Mouse (Mus musculus): ENCODE measurements around the gene Ano6. TPM values are rescaled to one million over a fixed set of nuclear protein-coding genes. Genes with fewer than 3 reads are reported as not detected.

The Ano6 gene
- polyA plus RNA-seq, 1 experiment: 38.7 TPM

DNA sequence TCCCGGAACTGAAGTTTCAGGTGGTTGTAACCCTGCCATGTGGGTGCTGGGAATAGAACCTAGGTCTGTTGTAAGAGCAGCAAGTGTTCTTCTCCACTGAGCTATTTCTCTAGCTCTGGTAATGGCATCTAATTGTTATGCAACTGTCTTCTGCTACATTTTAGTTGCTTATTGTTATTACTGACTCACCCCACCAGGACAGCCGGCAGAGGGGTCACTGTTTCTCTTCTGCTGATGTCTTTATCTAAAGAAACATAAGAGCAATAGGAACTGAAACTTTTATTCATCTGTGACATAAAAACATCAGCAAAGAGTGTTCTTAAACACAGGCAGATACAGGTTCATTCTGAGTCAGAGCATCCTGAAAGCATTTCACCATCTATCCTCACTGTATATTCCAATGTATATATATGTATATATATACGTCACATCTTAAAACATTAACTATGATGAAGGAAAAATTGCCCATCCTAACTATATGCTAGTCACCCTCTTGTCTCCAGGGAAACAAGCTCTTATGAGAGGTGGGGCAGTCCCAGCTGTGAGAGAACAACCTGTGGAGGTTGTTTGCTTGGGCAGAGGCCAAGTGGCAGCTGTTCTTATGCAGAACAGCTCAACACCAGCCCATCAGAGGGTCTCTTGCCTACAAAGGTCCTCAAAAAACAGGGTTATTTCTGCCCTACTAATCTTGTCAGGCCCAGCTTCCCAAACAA lies 171.9 kb downstream of the Ano6 start:
- 60% methylated on average over 3 of the region's 3 CpGs for WGBS
- DNase-seq (ENCODE audit: low read depth, low spot score): no peak

DNA sequence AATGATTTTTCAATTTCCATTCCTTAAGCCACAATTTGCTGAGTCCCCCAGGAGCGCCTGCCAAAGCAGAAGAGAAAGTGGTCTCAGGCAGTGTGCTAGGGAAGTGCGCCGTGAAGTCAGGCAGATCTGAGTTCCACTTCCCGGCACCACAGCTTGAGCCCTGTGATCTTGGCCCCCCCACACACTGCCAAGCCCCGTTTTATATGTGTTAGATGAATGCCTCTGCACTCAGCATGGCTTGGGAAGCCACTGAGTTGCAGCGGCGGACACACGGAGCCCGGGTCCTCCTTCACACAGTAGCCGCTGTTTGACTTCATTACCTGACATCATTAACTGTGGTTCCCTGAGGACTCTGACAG lies 172.5 kb downstream of the Ano6 start:
- 62% methylated on average over 10 of the region's 10 CpGs for WGBS
- no peak for DNase-seq (ENCODE audit: low read depth, low spot score)

DNA sequence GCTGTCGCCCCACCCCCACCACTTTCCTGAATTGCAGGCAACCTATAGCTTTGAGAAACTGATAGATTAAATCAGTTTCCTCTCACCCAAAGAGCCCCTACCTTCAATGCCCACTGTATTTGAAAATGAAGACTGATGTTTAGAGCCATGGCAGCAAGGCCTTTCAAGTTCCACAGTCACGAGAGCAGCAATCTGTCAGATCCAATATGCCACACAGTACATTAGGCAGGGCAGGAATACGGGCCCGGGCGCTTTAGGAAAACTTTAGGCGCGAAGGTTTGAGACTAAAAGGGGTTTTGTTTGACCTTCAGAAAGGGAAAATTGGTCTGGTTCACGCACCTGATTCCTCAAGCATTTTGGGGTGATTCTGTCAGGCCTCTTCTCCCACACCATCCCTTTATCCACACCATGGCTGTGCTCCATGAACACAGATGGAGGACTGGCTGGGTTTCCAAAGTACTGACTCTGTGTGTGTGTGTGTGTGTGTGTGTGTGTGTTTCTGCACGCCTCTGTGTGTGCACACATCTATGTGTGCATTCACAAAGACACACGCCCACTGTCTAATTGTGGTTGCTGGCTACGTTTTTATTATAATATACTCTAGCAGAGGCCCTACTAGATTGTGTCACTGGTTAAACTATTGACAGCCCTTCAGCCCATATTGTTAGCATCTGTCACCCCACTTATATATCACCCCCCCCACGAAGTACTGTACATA lies 173.0 kb downstream of the Ano6 start:
- whole genome bisulfite sequencing: 74% methylated on average over 12 of the region's 12 CpGs
- no peak for DNase-seq (ENCODE audit: low read depth, low spot score)

DNA sequence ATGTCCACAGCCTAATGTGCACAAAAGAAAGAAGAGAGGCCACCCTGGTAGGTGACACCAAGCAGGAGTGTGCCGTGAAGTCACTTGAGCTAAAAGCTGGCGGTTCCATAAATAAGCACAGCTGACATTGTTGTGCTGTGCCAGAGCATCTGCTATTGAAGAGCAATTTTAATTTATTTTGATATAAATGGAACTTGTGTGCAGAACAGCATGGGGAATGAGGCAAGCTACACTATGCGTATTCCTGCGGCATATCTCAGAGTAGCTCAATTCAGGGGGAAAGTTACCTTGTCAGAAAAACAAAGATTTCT lies 173.6 kb downstream of the Ano6 start:
- WGBS: 41% methylated on average over 4 of the region's 4 CpGs
- DNase-seq (ENCODE audit: low read depth, low spot score): no peak

DNA sequence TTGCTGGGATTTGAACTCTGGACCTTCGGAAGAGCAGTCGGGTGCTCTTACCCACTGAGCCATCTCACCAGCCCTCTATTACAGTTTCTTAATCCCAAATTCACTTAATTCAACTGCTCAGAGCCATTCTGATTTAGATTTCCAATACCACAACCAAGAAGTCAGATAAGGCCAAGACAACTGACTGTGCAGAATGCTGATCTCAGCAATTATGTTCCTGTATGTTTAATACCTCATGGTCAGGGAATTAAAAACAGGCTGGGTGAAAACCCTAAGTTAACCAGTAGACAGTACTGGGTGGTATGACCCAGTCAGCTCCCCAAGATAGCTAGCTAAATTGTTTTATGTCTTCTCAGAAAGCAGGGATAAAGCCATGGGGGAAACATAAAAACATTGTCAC lies 176.3 kb downstream of the Ano6 start:
- DNase-seq (ENCODE audit: low read depth, low spot score): no peak
- 95% methylated on average over 2 of the region's 2 CpGs for WGBS

DNA sequence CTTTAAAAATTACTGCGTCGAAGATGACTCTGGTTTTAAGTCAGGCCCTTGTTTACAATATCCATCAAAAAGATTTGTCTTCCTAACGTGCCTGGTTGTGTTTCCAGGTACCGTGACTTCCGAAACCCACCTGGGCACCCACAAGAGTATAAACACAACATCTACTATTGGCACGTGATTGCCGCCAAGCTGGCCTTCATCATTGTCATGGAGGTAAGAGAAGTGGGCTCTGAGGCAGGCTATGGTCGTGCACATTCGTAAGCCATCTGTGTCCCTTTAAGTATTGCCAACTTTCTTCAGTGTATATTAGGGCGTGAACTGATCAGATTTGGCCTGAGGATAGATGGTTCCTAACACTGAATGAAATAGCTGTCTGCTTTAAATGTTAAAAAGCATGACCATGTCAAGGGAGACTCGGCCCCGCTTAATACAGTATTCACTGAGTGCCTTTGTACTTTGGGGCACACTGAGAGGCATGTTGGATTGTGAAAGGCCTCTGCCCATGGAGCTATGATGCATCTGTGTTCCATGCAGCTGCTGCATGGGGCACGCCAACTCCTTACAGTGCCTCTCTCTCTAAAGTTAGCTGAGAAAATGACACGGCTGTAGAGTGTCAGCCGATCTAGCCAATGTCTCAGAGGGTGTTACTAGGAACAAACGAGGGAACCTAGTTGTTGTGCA lies 177.0 kb downstream of the Ano6 start:
- WGBS: 91% methylated on average over 16 of the region's 16 CpGs
- DNase-seq (ENCODE audit: low read depth, low spot score): no peak

DNA sequence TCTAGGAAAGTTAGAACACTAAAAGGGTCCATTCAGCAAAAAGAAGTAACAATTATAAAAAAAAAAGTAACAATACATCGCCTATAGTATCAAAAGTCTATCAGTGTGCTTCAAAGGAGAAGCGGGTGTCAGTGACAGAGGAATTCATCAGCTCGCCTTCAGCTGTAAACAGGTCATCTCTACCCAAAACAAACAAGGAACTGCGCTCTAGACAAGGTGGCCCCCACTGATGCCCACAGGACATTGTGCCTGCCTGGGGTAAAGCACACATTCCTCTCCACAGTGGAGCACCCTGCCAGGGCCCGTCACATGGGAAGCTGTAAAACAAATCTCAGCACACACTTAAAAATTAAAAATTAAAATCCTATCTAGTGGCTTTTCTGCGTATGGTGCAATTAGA lies 179.0 kb downstream of the Ano6 start:
- WGBS: 89% methylated on average over 6 of the region's 6 CpGs
- DNase-seq (ENCODE audit: low read depth, low spot score): no peak

DNA sequence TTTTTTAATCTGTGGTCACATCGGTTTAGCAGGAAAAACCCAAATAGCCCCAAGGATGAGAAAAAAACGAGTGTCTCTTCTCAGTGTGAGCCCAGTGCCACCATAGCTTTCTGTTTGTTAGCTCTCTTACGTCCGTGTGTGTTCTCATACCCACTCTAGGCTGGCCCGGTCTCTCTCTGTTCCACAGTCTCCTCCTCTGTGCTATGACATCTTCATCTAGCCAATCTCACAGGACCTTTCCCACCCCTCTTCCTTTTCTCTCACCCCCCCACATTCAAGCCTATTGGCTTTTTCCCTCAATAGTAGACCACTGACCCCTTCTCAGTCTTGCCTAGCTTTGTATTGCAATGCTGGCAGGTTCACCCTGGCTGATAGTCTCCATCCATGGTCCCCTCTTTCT lies 179.5 kb downstream of the Ano6 start:
- 85% methylated on average over 5 of the region's 5 CpGs for WGBS
- DNase-seq (ENCODE audit: low read depth, low spot score): no peak

DNA sequence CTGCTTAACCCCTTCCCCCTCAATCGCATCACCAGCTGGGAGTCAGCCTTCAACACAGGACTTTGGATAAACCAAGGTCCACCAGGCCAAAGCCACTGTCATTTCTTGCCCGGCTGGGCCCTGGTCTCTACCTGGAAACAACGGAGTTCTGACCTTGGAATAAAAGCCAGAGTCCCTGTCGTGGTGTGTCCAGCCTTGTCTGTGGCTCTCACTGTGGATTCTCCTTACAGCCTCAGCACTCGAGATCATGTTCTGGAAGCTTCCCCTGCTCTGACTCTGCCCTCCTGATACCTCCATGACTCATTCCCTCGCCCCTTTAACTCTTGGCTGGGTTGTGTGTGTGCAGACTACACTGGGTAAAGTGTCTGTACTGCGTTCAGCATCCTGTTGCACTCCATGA lies 180.0 kb downstream of the Ano6 start:
- 88% methylated on average over 7 of the region's 7 CpGs for WGBS
- DNase-seq (ENCODE audit: low read depth, low spot score): no peak

DNA sequence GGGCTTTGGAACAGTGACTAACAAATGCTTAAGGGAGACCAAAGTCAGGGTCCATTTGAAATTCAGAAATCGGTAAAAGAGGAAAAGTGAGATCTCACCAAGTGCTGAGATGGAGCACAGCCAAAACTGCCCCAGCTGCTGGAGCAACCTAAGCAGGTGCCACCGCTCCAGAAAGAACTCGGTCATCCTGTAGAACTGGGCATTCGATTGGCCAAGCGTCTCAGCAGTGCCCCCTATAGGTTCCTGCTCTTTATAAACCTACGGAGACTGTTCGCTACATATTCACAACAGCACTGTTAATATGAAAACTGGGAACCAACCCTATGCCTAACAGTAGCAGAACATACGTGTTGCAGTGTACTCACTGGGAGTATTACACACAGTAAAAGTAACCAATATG lies 180.7 kb downstream of the Ano6 start:
- DNase-seq (ENCODE audit: low read depth, low spot score): no peak
- WGBS: 94% methylated on average over 8 of the region's 8 CpGs

DNA sequence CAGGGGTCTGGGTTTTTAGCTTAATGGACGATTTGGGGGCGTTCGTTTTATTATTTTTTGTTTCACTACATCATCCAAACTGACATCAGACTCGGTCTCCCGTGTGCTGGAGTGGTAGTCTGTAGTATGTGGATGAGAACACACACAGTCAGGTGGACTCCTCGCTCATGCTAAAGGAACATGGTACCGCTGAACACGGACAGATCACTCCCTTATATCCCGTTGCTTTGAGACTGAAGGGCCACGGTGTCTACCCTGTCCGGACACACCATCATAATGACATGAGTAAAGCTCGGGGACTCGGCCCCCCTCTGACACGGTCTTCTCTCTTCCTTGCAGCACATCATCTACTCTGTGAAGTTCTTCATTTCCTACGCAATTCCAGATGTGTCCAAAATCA lies 181.5 kb downstream of the Ano6 start:
- no peak for DNase-seq (ENCODE audit: low read depth, low spot score)
- 96% methylated on average over 15 of the region's 15 CpGs for WGBS

DNA sequence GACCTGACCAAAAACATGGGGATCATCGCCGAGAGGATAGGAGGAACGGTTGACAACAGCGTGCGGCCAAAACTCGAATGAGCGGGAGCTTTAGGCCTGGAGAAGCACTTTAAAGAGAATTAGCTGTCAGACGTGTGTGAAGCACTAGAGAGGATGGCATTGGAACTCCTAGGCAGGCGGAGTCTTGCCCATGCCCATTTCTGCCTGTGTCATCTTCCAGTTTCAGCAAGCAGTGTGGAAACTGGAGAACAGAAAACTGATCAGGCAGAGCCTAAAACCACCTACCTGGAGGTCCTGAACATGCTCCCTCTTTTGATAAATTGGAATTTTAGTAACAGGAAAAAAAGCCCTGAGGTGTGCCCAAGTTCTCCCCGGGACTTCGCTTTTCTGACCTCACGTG lies 182.0 kb downstream of the Ano6 start:
- WGBS: 95% methylated on average over 12 of the region's 12 CpGs

DNA sequence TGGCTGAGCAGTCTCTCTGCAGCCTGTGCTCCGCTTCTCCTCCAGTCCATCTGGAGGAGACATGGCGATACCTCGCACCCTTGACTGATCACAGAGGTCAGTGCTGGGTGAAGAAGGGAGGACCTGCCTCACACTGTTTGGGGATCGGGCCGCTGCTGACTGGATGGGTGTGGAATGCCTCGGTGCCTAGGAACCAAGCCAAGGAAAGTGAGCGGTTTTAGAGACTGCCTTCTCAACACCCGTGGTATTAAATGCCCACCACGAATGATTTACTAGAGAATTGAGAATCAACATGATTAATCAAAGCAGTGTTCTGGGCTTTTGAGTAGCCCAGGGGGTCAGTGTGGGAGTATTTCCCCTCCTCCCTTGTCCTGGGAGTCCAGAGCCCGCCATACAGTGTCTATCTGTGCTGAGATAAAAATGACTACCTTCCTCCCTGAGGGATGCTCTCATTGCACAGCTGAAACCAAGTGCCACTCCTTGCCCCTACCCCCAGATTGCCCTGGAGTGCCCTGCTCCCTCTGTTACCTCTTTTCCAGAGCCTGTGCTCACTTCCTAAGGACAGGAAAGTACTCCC lies 183.5 kb downstream of the Ano6 start:
- no peak for DNase-seq (ENCODE audit: low read depth, low spot score)
- WGBS: 77% methylated on average over 10 of the region's 10 CpGs

More for the DNA sequence above, 182.0 kb downstream of the Ano6 start:
- no peak for DNase-seq (ENCODE audit: low read depth, low spot score)

DNA sequence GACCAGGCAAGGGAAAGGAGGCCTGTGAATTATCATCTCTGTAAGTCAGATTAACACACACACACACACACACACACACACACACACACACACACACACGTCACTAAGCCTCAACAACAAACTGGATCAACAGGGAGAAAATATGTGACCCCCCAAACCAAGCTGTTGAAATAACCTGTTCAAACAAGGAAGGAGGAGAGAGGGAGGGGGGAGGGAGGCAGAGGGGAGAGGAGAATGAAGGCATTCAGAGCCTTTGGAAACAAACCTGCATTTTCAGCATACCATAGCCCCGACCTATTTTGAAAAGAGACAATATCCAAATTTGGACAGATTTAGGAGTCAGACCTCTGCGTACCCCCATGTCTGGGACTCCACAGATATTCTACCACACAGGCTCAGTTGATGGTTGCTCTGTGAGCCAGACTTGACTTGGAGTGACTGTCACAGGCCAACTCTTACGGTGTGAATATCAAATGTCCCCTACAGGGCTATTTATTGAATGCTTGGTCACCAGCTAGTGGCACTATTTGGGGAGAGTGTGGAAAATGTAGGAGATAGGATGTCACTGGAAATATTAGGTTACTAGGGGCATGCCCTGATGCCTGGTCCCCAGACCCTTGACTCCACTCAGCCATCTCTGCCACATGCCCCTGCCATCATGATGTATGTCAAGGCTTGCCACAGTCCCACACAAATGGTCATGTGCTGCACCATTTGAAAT lies 185.7 kb downstream of the Ano6 start:
- no peak for DNase-seq (ENCODE audit: low read depth, low spot score)
- WGBS: 73% methylated on average over 4 of the region's 4 CpGs

DNA sequence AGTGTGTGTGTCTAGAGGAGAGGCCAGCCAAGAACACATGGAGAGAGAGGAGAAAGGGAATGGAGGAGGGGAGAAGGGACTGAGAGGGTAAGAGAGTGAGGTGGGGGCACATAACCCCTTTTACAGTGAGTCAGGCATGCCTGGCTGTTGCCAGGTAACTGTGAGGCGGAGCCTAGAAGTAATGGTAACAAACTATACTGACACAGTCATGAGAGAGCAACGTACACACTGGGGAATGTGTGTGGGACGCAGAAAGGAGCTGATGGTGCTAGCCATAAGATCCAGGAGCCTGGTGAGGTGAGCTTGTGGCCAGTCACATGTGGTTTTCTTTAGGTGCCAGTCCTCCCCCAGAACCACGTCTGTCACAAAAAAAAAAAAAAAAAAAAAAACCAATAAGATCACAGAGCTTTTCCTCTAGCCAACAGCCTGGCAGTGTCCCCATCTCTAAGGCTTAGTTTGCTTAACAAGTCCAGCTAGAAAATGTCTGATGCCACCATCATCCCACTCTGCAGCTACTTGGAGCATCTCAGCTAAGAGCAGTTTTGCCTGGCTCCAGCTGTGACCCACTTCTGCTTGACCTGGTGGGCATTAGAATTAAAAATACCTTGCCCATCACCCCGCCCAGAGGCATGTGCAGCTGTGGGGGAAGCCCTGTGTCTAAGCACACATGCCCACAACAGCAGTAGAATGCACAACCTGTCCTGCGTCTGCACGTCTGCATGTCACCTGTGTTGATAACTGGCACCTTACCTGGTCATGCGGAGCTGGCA lies 186.7 kb downstream of the Ano6 start:
- 75% methylated on average over 8 of the region's 8 CpGs for WGBS
- DNase-seq (ENCODE audit: low read depth, low spot score): no peak

DNA sequence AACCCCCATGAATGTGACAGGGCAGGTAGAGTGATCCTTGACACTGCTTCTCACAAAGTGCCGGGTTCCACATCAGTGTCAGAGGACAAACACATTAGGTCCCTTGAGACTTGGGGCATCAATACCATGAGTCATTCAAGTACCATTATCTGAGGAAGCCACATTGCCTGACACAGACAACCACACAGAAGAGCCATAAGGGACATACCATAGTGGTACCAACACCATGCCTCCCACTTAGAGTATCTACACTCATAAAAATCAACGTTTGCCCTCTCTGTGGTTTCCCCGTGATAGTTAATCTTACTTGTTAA lies 187.3 kb downstream of the Ano6 start:
- DNase-seq (ENCODE audit: low read depth, low spot score): no peak
- WGBS: 67% methylated on average over 3 of the region's 3 CpGs

DNA sequence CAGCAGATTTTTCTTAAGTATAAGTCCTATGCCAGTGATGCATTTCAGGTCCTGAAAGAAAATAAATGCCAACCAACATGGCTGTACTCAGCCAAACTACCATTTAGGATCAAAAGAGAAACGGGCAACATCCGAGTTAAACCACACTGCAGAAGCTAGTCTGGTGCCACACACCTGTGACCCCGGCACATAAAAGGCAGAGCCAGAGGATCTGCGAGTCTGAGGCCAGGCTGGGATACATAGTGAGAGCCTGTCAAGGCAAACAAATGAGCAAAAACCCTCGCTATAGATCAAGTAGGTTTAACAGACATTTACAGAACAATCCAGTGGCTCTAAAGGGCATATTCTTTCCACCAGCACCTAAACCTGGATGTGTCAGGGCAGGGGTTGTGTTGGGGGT lies 190.0 kb downstream of the Ano6 start:
- WGBS: 53% methylated on average over 5 of the region's 5 CpGs

DNA sequence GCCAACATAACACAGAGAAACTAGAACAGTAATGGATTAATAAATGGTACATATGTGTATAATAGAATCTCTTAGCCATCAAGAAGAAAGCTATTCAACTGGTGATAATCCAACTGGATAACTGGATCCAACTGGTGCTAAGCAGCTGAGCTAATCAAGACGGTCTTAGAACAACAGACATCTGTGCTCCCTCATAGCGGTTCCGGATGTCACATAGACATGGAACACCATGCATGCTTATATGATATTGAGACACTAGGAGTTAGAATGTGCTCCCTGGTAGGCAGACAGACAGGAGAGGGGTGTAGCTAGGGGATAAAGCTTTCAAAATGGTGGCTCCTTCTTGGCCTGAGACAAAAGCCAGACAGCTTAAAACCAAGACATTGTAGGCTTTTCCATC lies 197.3 kb downstream of the Ano6 start:
- DNase-seq (ENCODE audit: low read depth, low spot score): no peak
- 89% methylated on average over 3 of the region's 3 CpGs for WGBS

More for the DNA sequence above, 190.0 kb downstream of the Ano6 start:
- no peak for DNase-seq (ENCODE audit: low read depth, low spot score)

DNA sequence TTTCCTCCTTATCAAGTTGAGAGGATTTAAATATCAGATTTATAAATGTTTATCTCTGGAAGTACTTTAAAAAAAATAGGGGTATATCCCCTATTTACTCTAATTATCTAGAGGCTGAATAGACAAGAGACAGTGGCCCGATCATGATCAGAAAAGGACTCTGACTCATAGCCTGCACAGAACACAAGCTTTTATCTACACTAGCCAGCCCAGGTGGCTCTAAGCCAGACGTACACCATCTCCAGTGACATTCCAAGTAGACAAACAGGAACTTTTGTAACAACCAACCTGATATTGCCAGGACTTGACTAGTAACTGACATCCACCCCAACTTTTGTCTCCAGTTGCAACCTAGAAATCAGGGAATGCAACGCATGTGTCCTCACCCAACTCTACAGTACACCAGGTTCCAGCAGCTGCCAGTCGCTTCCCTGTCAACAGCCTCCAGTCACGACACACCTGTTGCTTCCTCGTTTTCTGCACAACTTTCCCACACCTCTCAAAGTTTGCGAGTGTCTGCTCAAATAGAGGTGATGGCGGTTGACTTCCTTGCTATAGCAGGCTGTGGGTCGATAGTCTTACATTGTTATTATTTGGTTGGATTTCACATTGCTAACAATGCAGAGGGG lies 199.0 kb downstream of the Ano6 start:
- WGBS: 34% methylated on average over 9 of the region's 9 CpGs
- DNase-seq (ENCODE audit: low read depth, low spot score): no peak

Measured in large intestine, adult 2 months (tissue).